ENCODE assay signal across 2 mouse cellular contexts in the genomic region with DNA sequence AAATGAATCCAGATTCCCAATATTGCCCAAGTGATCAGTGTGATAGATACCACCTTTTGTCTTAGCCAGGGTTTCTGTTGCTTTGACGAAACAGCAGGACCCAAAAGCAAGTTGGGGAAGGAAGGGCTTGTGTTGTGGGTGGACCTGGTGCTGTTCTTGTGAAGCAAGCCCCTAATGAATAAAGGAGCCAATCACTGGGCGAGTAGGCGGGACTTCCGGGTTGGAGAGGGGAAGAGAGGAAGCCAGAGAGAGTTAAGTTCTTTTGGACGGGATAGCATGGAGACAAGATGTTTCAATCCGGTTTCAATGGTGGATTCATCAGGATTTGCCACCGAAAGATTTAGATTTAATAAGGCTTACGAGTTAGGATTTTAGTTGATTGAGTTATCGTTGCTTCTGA.
TF ChIP-seq lines count a peak whose summit lies in the region.

No protein-coding gene starts in this region.

TF ChIP-seq in CH12.LX, 34 proteins besides CTCF, POLR2A, EP300 and RAD21:
- TF ChIP-seq ELF1 (IDR thresholded peaks at IDR 0.05; ENCODE audit: low read depth, low read length) (peak; percentile 84), TBP (conservative IDR thresholded peaks at IDR 0.05; ENCODE audit: low read depth, low read length) (0 out of 2 replicates have a peak, but pooled peaks have one; percentile 22), HCFC1 (IDR thresholded peaks at IDR 0.05; ENCODE audit: low read depth, low read length) (peak; percentile 50), MEF2A (IDR thresholded peaks at IDR 0.05; ENCODE audit: borderline replicate concordance, low read depth, low read length) (no peak)
TF ChIP-seq in CH12.LX: peak in this region for 3.

TF ChIP-seq in ES-E14, 5 proteins besides CTCF, POLR2A, EP300 and RAD21:
- no peak for TF ChIP-seq HCFC1 (IDR thresholded peaks at IDR 0.05; ENCODE audit: borderline replicate concordance, insufficient read depth, low read length)
- no peak for TF ChIP-seq MAFK (IDR thresholded peaks at IDR 0.05; ENCODE audit: insufficient read depth, low read depth, low read length)
- TF ChIP-seq ZNF384 (IDR thresholded peaks at IDR 0.05; ENCODE audit: low read depth, low read length), result no peak
- no peak for TF ChIP-seq CHD2 (IDR thresholded peaks at IDR 0.05; ENCODE audit: low read depth, low read length)
- TF ChIP-seq ZC3H11A (IDR thresholded peaks at IDR 0.05; ENCODE audit: borderline replicate concordance, low read depth, low read length), result no peak
